Mouse (Mus musculus): ENCODE measurements around the gene Fcor. TPM values are rescaled to one million over a fixed set of nuclear protein-coding genes. Genes with fewer than 3 reads are reported as not detected.

The Fcor gene
- polyA plus RNA-seq, 3 experiments from 2014 or later = not detected

GRCm38 (mm10) chr8:3670388-3670787, 1.8 kb downstream of the Fcor start:
- ATAC-seq = peak; percentile 38

- ATAC-seq = no peak
Measured at GRCm38 (mm10) chr8:3665507-3665906, 6.7 kb downstream of the Fcor start, which contains the start of gene Mcemp1. Mcemp1 (plus strand) TSS chr8:3665754.

- no peak for ATAC-seq
Measured at GRCm38 (mm10) chr8:3664405-3664804, 7.8 kb downstream of the Fcor start.

- no peak for ATAC-seq
Measured at GRCm38 (mm10) chr8:3660889-3661288, 11.3 kb downstream of the Fcor start.

GRCm38 (mm10) chr8:3656725-3657381, 15.3 kb downstream of the Fcor start:
- ATAC-seq = no peak

- ATAC-seq = no peak
Measured at GRCm38 (mm10) chr8:3655526-3655925, 16.6 kb downstream of the Fcor start, which contains the start of gene Retn. Retn (plus strand) TSS chr8:3655770.

- no peak for ATAC-seq
Measured at GRCm38 (mm10) chr8:3654726-3655508, 17.2 kb downstream of the Fcor start.

GRCm38 (mm10) chr8:3652845-3653244, 19.3 kb downstream of the Fcor start:
- ATAC-seq = no peak

GRCm38 (mm10) chr8:3648990-3649389, 23.2 kb downstream of the Fcor start:
- ATAC-seq = no peak

- ATAC-seq = no peak
Measured at GRCm38 (mm10) chr8:3648268-3648667, 23.9 kb downstream of the Fcor start.

GRCm38 (mm10) chr8:3647561-3647960, 24.6 kb downstream of the Fcor start:
- no peak for ATAC-seq

GRCm38 (mm10) chr8:3646824-3647531, 25.2 kb downstream of the Fcor start:
- ATAC-seq = no peak

GRCm38 (mm10) chr8:3645804-3646203, 26.4 kb downstream of the Fcor start:
- peak; percentile 71 for ATAC-seq

- ATAC-seq = no peak
Measured at GRCm38 (mm10) chr8:3631478-3631875, 40.7 kb downstream of the Fcor start.

GRCm38 (mm10) chr8:3630647-3631477, 41.3 kb downstream of the Fcor start, which contains the start of gene Stxbp2:
Stxbp2 (plus strand) TSS chr8:3630955.
- peak; percentile 98 for ATAC-seq

GRCm38 (mm10) chr8:3628014-3628413, 44.1 kb downstream of the Fcor start:
- ATAC-seq = peak; percentile 41

- ATAC-seq = no peak
Measured at GRCm38 (mm10) chr8:3626971-3627370, 45.2 kb downstream of the Fcor start.

GRCm38 (mm10) chr8:3625445-3625844, 46.7 kb downstream of the Fcor start, which contains the start of gene Pcp2:
Pcp2 (minus strand) TSS chr8:3625545.
- no peak for ATAC-seq

- no peak for ATAC-seq
Measured at GRCm38 (mm10) chr8:3622119-3622518, 50.0 kb downstream of the Fcor start.

- peak; percentile 93 for ATAC-seq
Measured at GRCm38 (mm10) chr8:3621199-3621970, 50.8 kb downstream of the Fcor start, which contains the start of the genes Xab2 and Pet100. Xab2 (minus strand) TSS chr8:3621316. Pet100 (plus strand) TSS chr8:3621548.
